28 mouse cellular contexts compared by ENCODE assay signal in genomic region chr4:31370062-31370461, GRCm38 (mm10).
DNase-seq lines count a peak whose midpoint lies in the region; ATAC-seq and TF ChIP-seq lines count a peak whose summit lies in the region.
"Had no signal": no experiment of that assay in that cellular context is flagged by ENCODE, and none has a peak within 500 bp of the region (broad histone marks: within the 10 kb centered on the region; RNA-seq: fewer than 3 reads in every experiment).

No protein-coding gene starts in this region.

- no peaks in the 10 kb centered on the region for H3K9me3 ChIP-seq in hindbrain, postnatal 0 days (ENCODE audit: low read length)
- H3K9me3 ChIP-seq in hindbrain, embryonic 11.5 days (ENCODE audit: control insufficient read depth, low read length): no peaks in the 10 kb centered on the region
- H3K9me3 ChIP-seq in lung, embryonic 14.5 days (ENCODE audit: low read depth, low read length): no peaks in the 10 kb centered on the region
- H3K9me3 ChIP-seq: heart, embryonic 13.5 days; hindbrain, embryonic 15.5 days; limb, embryonic 10.5 days; limb, embryonic 15.5 days; liver, embryonic 13.5 days; lung, embryonic 15.5 days; midbrain, embryonic 13.5 days; neural tube, embryonic 15.5 days had no signal

- H3K4me2 ChIP-seq in hindbrain, postnatal 0 days (ENCODE audit: low read depth, low read length): no peak overlapping the region
- H3K4me2 ChIP-seq in hindbrain, embryonic 11.5 days (replicated peaks; ENCODE audit: low read depth, low read length): no peak overlapping the region
- H3K4me2 ChIP-seq in lung, embryonic 14.5 days: no peak overlapping the region
- H3K4me2 ChIP-seq: heart, embryonic 13.5 days; hindbrain, embryonic 15.5 days; limb, embryonic 15.5 days; liver, embryonic 13.5 days; lung, embryonic 15.5 days; midbrain, embryonic 13.5 days; neural tube, embryonic 15.5 days had no signal

- H3K9ac ChIP-seq in hindbrain, postnatal 0 days (replicated peaks; ENCODE audit: low read length): no peak overlapping the region
- no peak overlapping the region for H3K9ac ChIP-seq in hindbrain, embryonic 11.5 days (ENCODE audit: low read depth, low read length)
- H3K9ac ChIP-seq in lung, embryonic 14.5 days: no peak overlapping the region
- H3K9ac ChIP-seq: heart, embryonic 13.5 days; hindbrain, embryonic 15.5 days; limb, embryonic 15.5 days; liver, embryonic 13.5 days; lung, embryonic 15.5 days; midbrain, embryonic 13.5 days; neural tube, embryonic 15.5 days had no signal

- peak; percentile 26 to 35 for DNase-seq in cerebellum, postnatal 14 days
- DNase-seq in cerebellum, adult 2 months: no peak
- DNase-seq in hindbrain, postnatal 0 days (ENCODE audit: low spot score): peak; percentile 70
- DNase-seq in hindbrain, embryonic 11.5 days (ENCODE audit: low spot score): no peak
- peak; percentile 47 for DNase-seq in lung, embryonic 14.5 days
- no peak for DNase-seq in lung, adult 18-20 months
- peak; percentile 8 for DNase-seq in brain, adult 2 months (ENCODE audit: low read depth, low spot score)
- DNase-seq in spleen, postnatal 14 days (ENCODE audit: low spot score in 2 of 2): no peak
- DNase-seq: adrenal gland, adult 8-10 months; cerebellum, adult 18-20 months; cerebellum, postnatal 36 days; gastrocnemius, postnatal 10 days; kidney, adult 18-20 months; kidney, postnatal 14 days; liver, embryonic 13.5 days; lung, postnatal 36 days; retina, postnatal 1 day; spleen, adult 18-20 months; thymus, adult 2 months; thymus, postnatal 36 days had no signal

- H3K4me3 ChIP-seq in cerebellum, adult 2 months (replicated peaks; ENCODE audit: insufficient read depth, low read depth, low read length): no peak overlapping the region
- no peak overlapping the region for H3K4me3 ChIP-seq in hindbrain, postnatal 0 days (ENCODE audit: low read length)
- H3K4me3 ChIP-seq in hindbrain, embryonic 11.5 days (ENCODE audit: low read depth, low read length): no peak overlapping the region
- H3K4me3 ChIP-seq in lung, embryonic 14.5 days (ENCODE audit: low read depth, low read length): no peak overlapping the region
- H3K4me3 ChIP-seq: heart, embryonic 13.5 days; hindbrain, embryonic 15.5 days; limb, embryonic 10.5 days; limb, embryonic 15.5 days; liver, embryonic 13.5 days; lung, embryonic 15.5 days; midbrain, embryonic 13.5 days; neural tube, embryonic 15.5 days had no signal

- H3K27ac ChIP-seq in cerebellum, adult 2 months (ENCODE audit: insufficient read depth, low read length): no peak overlapping the region
- H3K27ac ChIP-seq in hindbrain, postnatal 0 days: no peak overlapping the region
- H3K27ac ChIP-seq in hindbrain, embryonic 11.5 days (ENCODE audit: low read depth, low read length): no peak overlapping the region
- no peak overlapping the region for H3K27ac ChIP-seq in lung, embryonic 14.5 days (ENCODE audit: low read depth)
- H3K27ac ChIP-seq: heart, embryonic 13.5 days; hindbrain, embryonic 15.5 days; limb, embryonic 10.5 days; limb, embryonic 15.5 days; liver, embryonic 13.5 days; lung, embryonic 15.5 days; midbrain, embryonic 13.5 days; neural tube, embryonic 15.5 days had no signal

- no peak for TF ChIP-seq POLR2A in cerebellum, adult 2 months (IDR thresholded peaks at IDR 0.05; ENCODE audit: borderline replicate concordance, insufficient read depth, low read length)

- no peak for ATAC-seq in hindbrain, postnatal 0 days
- no peak for ATAC-seq in hindbrain, embryonic 11.5 days (ENCODE audit: low FRiP score)
- no peak for ATAC-seq in lung, embryonic 14.5 days (ENCODE audit: insufficient read depth)
- ATAC-seq: midbrain, embryonic 13.5 days had no signal

- H3K4me1 ChIP-seq in cerebellum, adult 2 months (ENCODE audit: control insufficient read depth, insufficient read depth, low read length): no peaks in the 10 kb centered on the region
- 0 out of 2 replicates have a peak, but pooled peaks cover 2% of the 10 kb centered on the region for H3K4me1 ChIP-seq in hindbrain, postnatal 0 days (ENCODE audit: insufficient read depth, low read length)
- no peaks in the 10 kb centered on the region for H3K4me1 ChIP-seq in hindbrain, embryonic 11.5 days (replicated peaks; ENCODE audit: control insufficient read depth, insufficient read depth, low read length)
- no peaks in the 10 kb centered on the region for H3K4me1 ChIP-seq in lung, embryonic 14.5 days (ENCODE audit: insufficient read depth)
- H3K4me1 ChIP-seq: heart, embryonic 13.5 days; limb, embryonic 10.5 days; limb, embryonic 15.5 days; liver, embryonic 13.5 days; lung, embryonic 15.5 days; midbrain, embryonic 13.5 days; neural tube, embryonic 15.5 days had no signal

- WGBS in cerebellum, adult 2 months: 15% methylated on average over 7 of the region's 7 CpGs
- 53% methylated on average over 7 of the region's 7 CpGs for WGBS in hindbrain, postnatal 0 days
- 85% methylated on average over 7 of the region's 7 CpGs for WGBS in hindbrain, embryonic 11.5 days
- 60% methylated on average over 7 of the region's 7 CpGs for WGBS in lung, embryonic 14.5 days

- no peaks in the 10 kb centered on the region for H3K27me3 ChIP-seq in cerebellum, adult 2 months (ENCODE audit: control insufficient read depth, insufficient read depth, low read length)
- no peaks in the 10 kb centered on the region for H3K27me3 ChIP-seq in hindbrain, postnatal 0 days (ENCODE audit: insufficient read depth, low read length)
- no peaks in the 10 kb centered on the region for H3K27me3 ChIP-seq in hindbrain, embryonic 11.5 days (ENCODE audit: control insufficient read depth, insufficient read depth, low read length)
- no peaks in the 10 kb centered on the region for H3K27me3 ChIP-seq in lung, embryonic 14.5 days (ENCODE audit: insufficient read depth, low read length)
- H3K27me3 ChIP-seq: heart, embryonic 13.5 days; hindbrain, embryonic 15.5 days; limb, embryonic 15.5 days; liver, embryonic 13.5 days; lung, embryonic 15.5 days; midbrain, embryonic 13.5 days; neural tube, embryonic 15.5 days had no signal

- H3K36me3 ChIP-seq in hindbrain, postnatal 0 days (ENCODE audit: insufficient read depth, low read length): no peaks in the 10 kb centered on the region
- H3K36me3 ChIP-seq in hindbrain, embryonic 11.5 days (ENCODE audit: control insufficient read depth, insufficient read depth, low read length): no peaks in the 10 kb centered on the region
- no peaks in the 10 kb centered on the region for H3K36me3 ChIP-seq in lung, embryonic 14.5 days (ENCODE audit: insufficient read depth)
- H3K36me3 ChIP-seq: G1E; heart, embryonic 13.5 days; hindbrain, embryonic 15.5 days; limb, embryonic 10.5 days; limb, embryonic 15.5 days; liver, embryonic 13.5 days; lung, embryonic 15.5 days; midbrain, embryonic 13.5 days; neural tube, embryonic 15.5 days had no signal

- TF ChIP-seq CTCF in cerebellum, adult 2 months (IDR thresholded peaks at IDR 0.05; ENCODE audit: borderline replicate concordance, insufficient read depth, low read depth, low read length): no peak
- no peak for TF ChIP-seq CTCF in hindbrain, postnatal 0 days (IDR thresholded peaks at IDR 0.05; ENCODE audit: low read depth)
- no peak for TF ChIP-seq CTCF in lung, embryonic 14.5 days (IDR thresholded peaks at IDR 0.05; ENCODE audit: low read depth)

Comparison
In these comparisons a context has a peak if more than half of its experiments do, and no peak if none do; other contexts are left out.
1. DNase-seq: peak in cerebellum, postnatal 14 days (2 of 2), hindbrain, postnatal 0 days (single experiment), lung, embryonic 14.5 days (single experiment) and brain, adult 2 months (single experiment); none in cerebellum, adult 2 months (0 of 2), hindbrain, embryonic 11.5 days (single experiment), lung, adult 18-20 months (0 of 2) and spleen, postnatal 14 days (0 of 2).